Mouse (Mus musculus) duodenum, adult 2 months (tissue): Measurements from ENCODE around the gene Manba. TPM values are rescaled to one million over a fixed set of nuclear protein-coding genes. Genes with fewer than 3 reads are reported as not detected.

Experiments used
- polyA plus RNA-seq: library from polyadenylated mRNA; depleted of rRNA; stranded (reverse); fragments of >200 nt; gene quantifications from 2 replicates; pipeline ENCODE4 v1.2.3, GENCODE M21; 2012; ENCODE audit warnings: low replicate concordance; rRNA removed

The Manba gene
- polyA plus RNA-seq: 2.0 and 4.4 TPM in 2 replicates

DNA sequence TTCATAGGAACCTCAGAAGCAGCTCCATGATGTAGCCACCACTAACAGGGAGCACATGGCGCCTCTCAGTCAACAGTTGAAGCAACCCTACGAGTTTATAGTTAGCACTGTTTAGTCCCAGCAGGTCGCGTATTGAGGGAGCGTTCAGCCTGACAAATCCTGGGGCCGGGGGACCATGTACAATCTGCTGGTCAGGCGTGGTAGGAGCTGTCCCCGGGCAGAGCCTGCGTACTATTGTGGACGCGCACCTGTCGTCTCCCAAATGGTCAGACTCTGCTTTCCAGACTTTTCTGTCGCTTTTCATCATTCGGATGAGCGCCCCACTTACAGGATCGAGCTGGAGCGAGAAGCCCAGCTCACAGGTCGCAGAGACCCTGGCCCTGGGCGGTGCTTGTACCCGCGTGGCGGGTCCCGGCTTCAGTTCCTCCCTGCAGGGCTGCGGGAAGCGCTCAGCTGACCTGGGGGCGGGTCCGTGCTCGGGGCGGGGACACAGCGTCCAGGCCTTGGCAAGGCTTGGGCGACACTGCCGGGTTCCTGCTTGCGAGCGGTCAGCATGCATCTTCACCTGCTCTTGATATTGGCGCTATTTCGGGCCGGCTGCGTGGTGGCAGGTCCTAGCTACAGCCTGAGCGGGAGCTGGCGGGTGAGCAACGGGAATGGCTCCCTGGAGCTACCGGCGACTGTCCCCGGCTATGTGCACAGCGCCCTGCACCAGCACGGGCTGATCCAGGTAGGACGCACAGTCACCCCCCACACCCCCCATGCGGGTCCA, at the start of gene Manba:
TSS of gene Manba (plus strand) at position 484 of the 772 bp plus-strand sequence.

DNA sequence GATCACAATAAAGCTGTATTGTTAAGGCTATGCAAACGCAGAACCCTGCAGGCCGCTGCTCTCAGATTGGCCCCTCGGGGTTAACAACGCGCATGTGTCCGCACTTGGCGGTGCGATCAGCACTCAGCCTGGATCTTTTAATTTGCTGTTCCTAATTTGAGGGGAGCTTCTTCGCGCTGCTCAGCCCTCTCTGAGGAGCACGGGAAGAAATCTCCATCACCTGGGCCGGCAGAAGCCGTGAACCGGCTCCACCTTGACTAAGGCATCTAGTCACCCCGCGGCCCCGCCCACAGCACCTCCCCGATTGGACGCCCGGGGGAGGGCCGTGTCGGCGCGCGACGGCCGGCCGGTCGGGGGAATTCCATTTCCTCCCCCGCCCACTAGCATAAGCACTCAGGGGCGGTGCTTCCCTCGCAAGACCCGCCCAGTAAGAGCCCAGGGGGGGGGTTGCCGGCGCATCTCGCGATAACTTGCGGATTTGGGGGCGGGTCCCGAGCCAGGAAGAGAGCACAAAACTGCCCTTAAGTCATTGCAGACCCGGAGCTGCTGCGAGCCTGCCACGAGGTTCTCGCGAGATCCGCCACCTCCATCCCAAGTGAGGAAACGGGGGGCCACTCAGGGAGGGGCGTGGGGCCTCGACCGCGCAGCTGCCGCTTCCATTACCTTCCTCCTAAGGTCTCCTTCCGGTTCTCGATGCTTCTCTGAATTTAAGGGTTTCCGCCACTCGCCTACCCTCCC, 47.5 kb upstream of the Manba start, which contains the start of gene Ube2d3:
TSS of gene Ube2d3 (plus strand) at position 392 of the 738 bp plus-strand sequence.

Other genes starting within 250 kb of the Manba start
- gene Bdh2, start 204.4 kb upstream of the Manba start, polyA plus RNA-seq: 0.43 and 0.50 TPM in 2 replicates
- 0.12 TPM in 1 of 2 replicates, not detected in the other for gene Slc9b2, start 177.9 kb upstream of the Manba start, polyA plus RNA-seq
- gene Slc9b1, start 137.6 kb upstream of the Manba start, polyA plus RNA-seq: not detected in 2 replicates
- gene Cisd2, start 61.7 kb upstream of the Manba start, polyA plus RNA-seq: 29.1 and 45.0 TPM in 2 replicates
- 201 and 222 TPM in 2 replicates for gene Ube2d3, start 47.5 kb upstream of the Manba start, polyA plus RNA-seq
- gene Nfkb1, start 205.9 kb downstream of the Manba start, polyA plus RNA-seq: 48.3 and 52.6 TPM in 2 replicates